Mouse (Mus musculus) gastrocnemius, adult 2 months (tissue): ENCODE measurements at regions not wholly inside any gene's neighbourhood (a gene's known extent, or its start where the extent isn't known, plus 50 kb on each side); places are given as distances from the start of the nearest gene placed in this dataset.

Source experiments
- DNase-seq: peaks from one replicate; pipeline ENCODE4 v3.0.0; 2022
- H3K27ac ChIP-seq: fragments of 200-600 bp; 2 replicates; pipeline ENCODE4 v1.8.1; 2022; ENCODE audit warnings: mild to moderate bottlenecking
- H3K4me3 ChIP-seq: fragments of 200-600 bp; 2 replicates; pipeline ENCODE4 v1.8.1; 2022; ENCODE audit warnings: mild to moderate bottlenecking, moderate library complexity
- CTCF ChIP-seq: fragments of 200-600 bp; IDR thresholded peaks from 2 replicates; pipeline ENCODE4 v1.8.1; 2022; ENCODE audit warnings: antibody characterized with exemption, mild to moderate bottlenecking, moderate library complexity
- intact Hi-C: fragments of 180-260 bp; cut with DNase I; formaldehyde crosslinking; loops from one replicate; pipeline ENCODE4 v1.15.1; 2025

GRCm38 (mm10) chr17:89434288-89434687, 233.8 kb upstream of the Fshr start:
- H3K4me3 ChIP-seq: no peak overlapping the region
- no peak for TF ChIP-seq CTCF
- no peak for DNase-seq
- intact Hi-C loops: no loop called here
- H3K27ac ChIP-seq: no peak overlapping the region

- intact Hi-C loops: no loop called here
- no peak for TF ChIP-seq CTCF
- no peak for DNase-seq
- Histone ChIP-seq H3K27ac (no peak overlapping the region), H3K4me3 (no peak overlapping the region)
Measured at GRCm38 (mm10) chr17:89410026-89410425, 209.6 kb upstream of the Fshr start.

GRCm38 (mm10) chr17:89405589-89405988, 205.1 kb upstream of the Fshr start:
- DNase-seq: no peak
- intact Hi-C loops: no loop called here
- Histone ChIP-seq H3K27ac (no peak overlapping the region), H3K4me3 (no peak overlapping the region)
- TF ChIP-seq CTCF: no peak

GRCm38 (mm10) chr17:89357241-89357640, 156.8 kb upstream of the Fshr start:
- TF ChIP-seq CTCF: no peak

GRCm38 (mm10) chr17:89340497-89341205, 140.2 kb upstream of the Fshr start:
- TF ChIP-seq CTCF: no peak
- DNase-seq: no peak
- Histone ChIP-seq H3K27ac (no peak overlapping the region), H3K4me3 (no peak overlapping the region)
- intact Hi-C loops: no loop called here

More at GRCm38 (mm10) chr17:89357241-89357640, 156.8 kb upstream of the Fshr start:
- H3K27ac ChIP-seq: no peak overlapping the region
- H3K4me3 ChIP-seq: no peak overlapping the region
- intact Hi-C loops: no loop called here
- no peak for DNase-seq

- TF ChIP-seq CTCF: no peak
- DNase-seq: no peak
- intact Hi-C loops: no loop called here
- H3K27ac ChIP-seq: no peak overlapping the region
- H3K4me3 ChIP-seq: no peak overlapping the region
Measured at GRCm38 (mm10) chr17:89319602-89320288, 119.3 kb upstream of the Fshr start.

GRCm38 (mm10) chr17:89318356-89318755, 117.9 kb upstream of the Fshr start:
- TF ChIP-seq CTCF: no peak
- DNase-seq: no peak
- Histone ChIP-seq H3K27ac (no peak overlapping the region), H3K4me3 (no peak overlapping the region)
- intact Hi-C loops: no loop called here

- TF ChIP-seq CTCF: no peak
- no peak for DNase-seq
- intact Hi-C loops: no loop called here
- no peak overlapping the region for H3K4me3 ChIP-seq
- H3K27ac ChIP-seq: no peak overlapping the region
Measured at GRCm38 (mm10) chr17:89311133-89311532, 110.7 kb upstream of the Fshr start.

GRCm38 (mm10) chr17:89301325-89301724, 100.8 kb upstream of the Fshr start:
- Histone ChIP-seq H3K27ac (no peak overlapping the region), H3K4me3 (no peak overlapping the region)
- no peak for DNase-seq
- TF ChIP-seq CTCF: no peak
- intact Hi-C loops: no loop called here

- DNase-seq: no peak
- intact Hi-C loops: no loop called here
- Histone ChIP-seq H3K4me3 (no peak overlapping the region), H3K27ac (no peak overlapping the region)
- TF ChIP-seq CTCF: no peak
Measured at GRCm38 (mm10) chr17:89297277-89298002, 97.0 kb upstream of the Fshr start.

GRCm38 (mm10) chr17:89281321-89281720, 80.8 kb upstream of the Fshr start:
- intact Hi-C loops: no loop called here
- DNase-seq: no peak
- Histone ChIP-seq H3K27ac (no peak overlapping the region), H3K4me3 (no peak overlapping the region)
- TF ChIP-seq CTCF: no peak

GRCm38 (mm10) chr17:89272141-89272540, 71.7 kb upstream of the Fshr start:
- Histone ChIP-seq H3K27ac (no peak overlapping the region), H3K4me3 (no peak overlapping the region)
- intact Hi-C loops: no loop called here
- no peak for DNase-seq
- TF ChIP-seq CTCF: no peak

- intact Hi-C loops: no loop called here
- no peak for DNase-seq
- TF ChIP-seq CTCF: no peak
Measured at GRCm38 (mm10) chr17:89255687-89256086, 55.2 kb upstream of the Fshr start.

More at GRCm38 (mm10) chr17:89255687-89256086, 55.2 kb upstream of the Fshr start:
- no peak overlapping the region for H3K4me3 ChIP-seq
- H3K27ac ChIP-seq: no peak overlapping the region
